Mouse (Mus musculus) layer of hippocampus, postnatal 14 days (tissue): Measurements from ENCODE around the gene Cox6a1. TPM values are rescaled to one million over a fixed set of nuclear protein-coding genes. Genes with fewer than 3 reads are reported as not detected.
"Not testable (repeated sequence)": the region's sequence is repeated elsewhere in the genome, so short reads cannot be mapped to it uniquely, and the experiment has no call there.

Experiments
- DNase-seq, 2 experiments: peaks; one replicate each; pipeline ENCODE4 v3.0.0; 2021 to 2022; ENCODE audit warnings: low spot score in 2 of 2, mixed read lengths in 1 of 2
- long read RNA-seq, 2 experiments: library from polyadenylated mRNA; stranded (forward); transcript quantifications; one replicate each; pipeline ENCODE4 v2.0.0; 2021
- total RNA-seq, 2 experiments: library from RNA; stranded (reverse); gene quantifications; 2 replicates each; pipeline ENCODE4 v1.2.3; 2021

Cox6a1 gene
- 100 to 1,000 TPM; 865 to 866 TPM for total RNA-seq
- long read RNA-seq, experiment 1, transcript Cox6a1-202 (2 exons, 620 nt) = minor isoform, 11 of 320 reads
- long read RNA-seq, experiment 1, transcript Cox6a1-201 (3 exons, 571 nt) = major isoform, 304 of 320 reads
- long read RNA-seq, experiment 1, partial matches to known transcripts = 4 of 320 reads
- long read RNA-seq, experiment 1, other reads (novel, unspliced or antisense) = 1 of 320 reads
- long read RNA-seq, experiment 2, transcript Cox6a1-202 (2 exons, 620 nt) = minor isoform, 20 of 737 reads
- long read RNA-seq, experiment 2, transcript Cox6a1-201 (3 exons, 571 nt) = major isoform, 705 of 737 reads
- long read RNA-seq, experiment 2, partial matches to known transcripts = 10 of 737 reads
- long read RNA-seq, experiment 2, other reads (novel, unspliced or antisense) = 2 of 737 reads

GRCm38 (mm10) chr5:115348546-115349224, at the start of gene Cox6a1:
TSS of gene Cox6a1 (minus strand) at chr5:115348981.
- peak; percentile 99 for DNase-seq

GRCm38 (mm10) chr5:115397839-115398780, 49.3 kb upstream of the Cox6a1 start:
- DNase-seq = peak; percentile 53 to 68

GRCm38 (mm10) chr5:115396654-115397053, 47.9 kb upstream of the Cox6a1 start:
- no peak for DNase-seq

GRCm38 (mm10) chr5:115394836-115395235, 46.1 kb upstream of the Cox6a1 start:
- DNase-seq = no peak

GRCm38 (mm10) chr5:115394223-115394622, 45.4 kb upstream of the Cox6a1 start:
- no peak for DNase-seq

- no peak for DNase-seq
Observed at GRCm38 (mm10) chr5:115392969-115393368, 44.2 kb upstream of the Cox6a1 start.

- no peak for DNase-seq
Observed at GRCm38 (mm10) chr5:115391935-115392334, 43.2 kb upstream of the Cox6a1 start.

- DNase-seq = not testable (repeated sequence)
Observed at GRCm38 (mm10) chr5:115378882-115379281, 30.1 kb upstream of the Cox6a1 start.

- DNase-seq = no peak
Observed at GRCm38 (mm10) chr5:115375436-115375835, 26.7 kb upstream of the Cox6a1 start.

- no peak for DNase-seq
Observed at GRCm38 (mm10) chr5:115374204-115374820, 25.5 kb upstream of the Cox6a1 start.

GRCm38 (mm10) chr5:115373441-115374203, 24.8 kb upstream of the Cox6a1 start:
- peak in 1 of 2 experiments; percentile 39 for DNase-seq

- DNase-seq = no peak
Observed at GRCm38 (mm10) chr5:115371736-115372135, 23.0 kb upstream of the Cox6a1 start.

- DNase-seq = no peak
Observed at GRCm38 (mm10) chr5:115364782-115365181, 16.0 kb upstream of the Cox6a1 start.

- DNase-seq = no peak
Observed at GRCm38 (mm10) chr5:115362819-115363714, 14.3 kb upstream of the Cox6a1 start.

- DNase-seq = no peak
Observed at GRCm38 (mm10) chr5:115362216-115362615, 13.4 kb upstream of the Cox6a1 start.

- DNase-seq = no peak
Observed at GRCm38 (mm10) chr5:115359851-115360372, 11.1 kb upstream of the Cox6a1 start.

- no peak for DNase-seq
Observed at GRCm38 (mm10) chr5:115359438-115359837, 10.7 kb upstream of the Cox6a1 start.

- peak; percentile 70 to 71 for DNase-seq
Observed at GRCm38 (mm10) chr5:115358872-115359271, 10.1 kb upstream of the Cox6a1 start.

- DNase-seq = no peak
Observed at GRCm38 (mm10) chr5:115355070-115355469, 6.3 kb upstream of the Cox6a1 start.
